Comparison of ENCODE assay signal across 9 mouse cellular contexts in the genomic region with DNA sequence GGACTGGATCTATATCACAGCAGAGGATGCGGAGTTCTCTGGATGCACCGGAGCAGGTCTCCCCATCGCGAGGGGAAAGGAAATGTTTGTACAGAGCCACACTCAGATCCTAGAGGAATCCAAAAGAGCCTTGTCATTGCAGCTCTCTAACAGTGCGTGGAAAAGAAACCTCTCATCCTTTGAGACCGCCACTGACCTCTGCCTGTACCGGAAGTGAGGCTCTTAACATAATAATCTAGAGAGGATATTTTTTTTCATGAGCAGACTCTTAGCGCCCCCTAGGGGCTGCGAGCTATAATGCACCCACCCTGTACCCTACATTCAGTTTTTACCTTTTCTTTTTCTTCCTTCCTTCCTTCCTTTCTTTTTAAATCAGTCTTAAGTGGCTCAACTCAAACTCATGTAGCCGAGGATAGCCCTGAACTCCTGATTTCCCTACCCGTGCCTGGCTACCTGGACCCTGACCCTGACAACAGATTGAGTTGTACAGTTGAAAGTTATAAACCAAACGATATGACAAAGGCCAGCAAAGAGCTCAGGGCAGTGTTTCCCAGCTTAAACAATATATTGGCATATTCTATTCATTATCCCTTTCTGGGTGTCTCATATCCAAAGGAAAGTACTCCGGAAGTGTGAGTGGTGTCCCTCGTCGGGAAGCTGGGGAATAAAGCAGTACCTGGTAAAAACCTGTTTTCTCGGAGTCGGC. TPM values are rescaled to one million over a fixed set of nuclear protein-coding genes. Genes with fewer than 3 reads are reported as not detected.
A peak's percentile ranks its signal among the peaks of the same experiment; 100 is the strongest.
DNase-seq lines count a peak whose midpoint lies in the region; ATAC-seq and TF ChIP-seq lines count a peak whose summit lies in the region.
"Had no signal": no experiment of that assay in that cellular context is flagged by ENCODE, and none has a peak within 500 bp of the region (broad histone marks: within the 10 kb centered on the region; RNA-seq: fewer than 3 reads in every experiment).

No protein-coding gene starts in this region.

- no peak overlapping the region for H3K4me3 ChIP-seq in hindbrain, embryonic 15.5 days
- H3K4me3 ChIP-seq in limb, embryonic 14.5 days (replicated peaks; ENCODE audit: low read length) = no peak overlapping the region
- H3K4me3 ChIP-seq in midbrain, postnatal 0 days (ENCODE audit: low read depth, low read length) = no peak overlapping the region
- H3K4me3 ChIP-seq: limb, embryonic 12.5 days had no signal

- ATAC-seq in frontal cortex, adult (ENCODE audit: low TSS enrichment) = 0 out of 2 replicates have a peak, but pooled peaks have one; percentile 19
- ATAC-seq in hindbrain, embryonic 15.5 days (ENCODE audit: low FRiP score, low read depth) = no peak
- ATAC-seq in limb, embryonic 14.5 days (ENCODE audit: low FRiP score, low read depth) = no peak
- ATAC-seq in midbrain, postnatal 0 days (ENCODE audit: low FRiP score) = no peak

- no peak for DNase-seq in frontal cortex, postnatal 10 days (ENCODE audit: low spot score in 2 of 2)
- peak; percentile 56 for DNase-seq in brain, embryonic 14.5 days (ENCODE audit: low read depth)
- peak; percentile 48 to 70 for DNase-seq in frontal cortex, postnatal 36 days (ENCODE audit: low spot score in 2 of 2)
- peak; percentile 51 for DNase-seq in limb, embryonic 14.5 days (ENCODE audit: low spot score)
- DNase-seq in midbrain, postnatal 0 days (ENCODE audit: low spot score) = peak; percentile 75
- DNase-seq in testis, postnatal 14 days (ENCODE audit: low spot score) = peak; percentile 37

- 59% methylated on average over 17 of the region's 17 CpGs for WGBS in hindbrain, embryonic 15.5 days
- 65% methylated on average over 17 of the region's 17 CpGs for WGBS in limb, embryonic 14.5 days
- 61% methylated on average over 17 of the region's 17 CpGs for WGBS in midbrain, postnatal 0 days

- no peaks in the 10 kb centered on the region for H3K9me3 ChIP-seq in hindbrain, embryonic 15.5 days
- H3K9me3 ChIP-seq in limb, embryonic 14.5 days (ENCODE audit: control insufficient read depth, low read length) = no peaks in the 10 kb centered on the region
- no peaks in the 10 kb centered on the region for H3K9me3 ChIP-seq in midbrain, postnatal 0 days (ENCODE audit: low read length)

- peak overlapping the region; percentile 52 for H3K27ac ChIP-seq in hindbrain, embryonic 15.5 days (replicated peaks)
- H3K27ac ChIP-seq in limb, embryonic 14.5 days (replicated peaks; ENCODE audit: low read depth, low read length) = no peak overlapping the region
- no peak overlapping the region for H3K27ac ChIP-seq in midbrain, postnatal 0 days (ENCODE audit: low read depth, low read length)
- H3K27ac ChIP-seq: limb, embryonic 12.5 days had no signal

- H3K27me3 ChIP-seq in hindbrain, embryonic 15.5 days = no peaks in the 10 kb centered on the region
- no peaks in the 10 kb centered on the region for H3K27me3 ChIP-seq in limb, embryonic 14.5 days (ENCODE audit: control insufficient read depth, insufficient read depth, low read length)
- no peaks in the 10 kb centered on the region for H3K27me3 ChIP-seq in midbrain, postnatal 0 days (ENCODE audit: insufficient read depth, low read length)
- H3K27me3 ChIP-seq: limb, embryonic 12.5 days had no signal

- TF ChIP-seq CTCF in brain, embryonic 14.5 days (IDR thresholded peaks at IDR 0.05; ENCODE audit: borderline replicate concordance, extremely low read depth, insufficient read depth, insufficient read length) = peak; percentile 65; the same call in 1 of the 2 replicates
- TF ChIP-seq CTCF in midbrain, postnatal 0 days (IDR thresholded peaks at IDR 0.05) = peak; percentile 80

- H3K9ac ChIP-seq in hindbrain, embryonic 15.5 days = no peak overlapping the region
- H3K9ac ChIP-seq in limb, embryonic 14.5 days (ENCODE audit: low read depth, low read length, severe bottlenecking) = no peak overlapping the region
- no peak overlapping the region for H3K9ac ChIP-seq in midbrain, postnatal 0 days (replicated peaks; ENCODE audit: low read length, poor library complexity, severe bottlenecking)
- H3K9ac ChIP-seq: limb, embryonic 12.5 days had no signal

- H3K4me2 ChIP-seq in hindbrain, embryonic 15.5 days = peak overlapping the region; percentile 37
- H3K4me2 ChIP-seq in limb, embryonic 14.5 days (replicated peaks; ENCODE audit: low read depth, low read length, severe bottlenecking) = no peak overlapping the region
- no peak overlapping the region; the same call in 1 of the 2 replicates for H3K4me2 ChIP-seq in midbrain, postnatal 0 days (ENCODE audit: low read depth, low read length, poor library complexity, severe bottlenecking)
- H3K4me2 ChIP-seq: limb, embryonic 12.5 days had no signal

- H3K36me3 ChIP-seq in hindbrain, embryonic 15.5 days = peaks cover 7% of the 10 kb centered on the region; the same call in 1 of the 2 replicates
- H3K36me3 ChIP-seq in limb, embryonic 14.5 days (ENCODE audit: control insufficient read depth, insufficient read depth, low read length) = peaks cover 22% of the 10 kb centered on the region
- H3K36me3 ChIP-seq in midbrain, postnatal 0 days (ENCODE audit: insufficient read depth, low read length) = no peaks in the 10 kb centered on the region

- TF ChIP-seq POLR2A in brain, embryonic 14.5 days (IDR thresholded peaks at IDR 0.05; ENCODE audit: borderline replicate concordance, extremely low read depth, insufficient read depth, insufficient read length, poor library complexity, severe bottlenecking) = no peak
- no peak for TF ChIP-seq POLR2A in limb, embryonic 14.5 days (IDR thresholded peaks at IDR 0.05; ENCODE audit: borderline replicate concordance, extremely low read depth, insufficient read depth, insufficient read length)

- H3K4me1 ChIP-seq in hindbrain, embryonic 15.5 days (replicated peaks) = peaks cover 31% of the 10 kb centered on the region
- H3K4me1 ChIP-seq in limb, embryonic 14.5 days (ENCODE audit: control insufficient read depth, insufficient read depth, low read length) = peaks cover 6% of the 10 kb centered on the region; the same call in 1 of the 2 replicates
- H3K4me1 ChIP-seq in midbrain, postnatal 0 days (ENCODE audit: insufficient read depth, low read length) = no peaks in the 10 kb centered on the region

RNA-seq across cellular contexts. Expression of a gene that starts 3.4 kb away (rescaled TPM):
- 15.1 and 15.2 TPM in 2 replicates for polyA plus RNA-seq in brain, embryonic 14.5 days (2012; rRNA removed)
- 16.4 and 17.7 TPM in 2 replicates for polyA plus RNA-seq in hindbrain, embryonic 15.5 days (2015; fragmentation: Nextera tagmentation; extraction: Ambion mirVana)
- 9.0 and 9.2 TPM in 2 replicates for polyA plus RNA-seq in limb, embryonic 14.5 days (2012; rRNA removed)
- 13.6 and 14.5 TPM in 2 replicates for polyA plus RNA-seq in limb, embryonic 14.5 days (2014; fragmentation: Nextera tagmentation; extraction: Ambion mirVana)
- total RNA-seq in midbrain, postnatal 0 days (2014; rRNA removed) = 11.7 and 12.4 TPM in 2 replicates
- polyA plus RNA-seq in midbrain, postnatal 0 days (2015; fragmentation: Nextera tagmentation; extraction: Ambion mirVana) = 12.6 and 14.6 TPM in 2 replicates

RNA-seq across cellular contexts. Expression of a gene that starts 13.6 kb away (rescaled TPM):
- 18.6 and 29.0 TPM in 2 replicates for polyA plus RNA-seq in brain, embryonic 14.5 days (2012; rRNA removed)
- polyA plus RNA-seq in hindbrain, embryonic 15.5 days (2015; fragmentation: Nextera tagmentation; extraction: Ambion mirVana) = 14.7 and 17.1 TPM in 2 replicates
- polyA plus RNA-seq in limb, embryonic 14.5 days (2012; rRNA removed) = 24.4 and 32.4 TPM in 2 replicates
- polyA plus RNA-seq in limb, embryonic 14.5 days (2014; fragmentation: Nextera tagmentation; extraction: Ambion mirVana) = 14.1 and 19.3 TPM in 2 replicates
- 20.2 and 24.1 TPM in 2 replicates for total RNA-seq in midbrain, postnatal 0 days (2014; rRNA removed)
- polyA plus RNA-seq in midbrain, postnatal 0 days (2015; fragmentation: Nextera tagmentation; extraction: Ambion mirVana) = 11.4 and 12.2 TPM in 2 replicates

RNA-seq across cellular contexts. Expression of a gene that starts 56.8 kb away (rescaled TPM):
- polyA plus RNA-seq in brain, embryonic 14.5 days (2012; rRNA removed) = 8.3 and 15.7 TPM in 2 replicates
- polyA plus RNA-seq in hindbrain, embryonic 15.5 days (2015; fragmentation: Nextera tagmentation; extraction: Ambion mirVana) = 42.2 and 48.7 TPM in 2 replicates
- polyA plus RNA-seq in limb, embryonic 14.5 days (2012; rRNA removed) = 0.21 and 0.27 TPM in 2 replicates
- 0.10 and 0.21 TPM in 2 replicates for polyA plus RNA-seq in limb, embryonic 14.5 days (2014; fragmentation: Nextera tagmentation; extraction: Ambion mirVana)
- 42.0 and 42.1 TPM in 2 replicates for total RNA-seq in midbrain, postnatal 0 days (2014; rRNA removed)
- 72.0 and 82.5 TPM in 2 replicates for polyA plus RNA-seq in midbrain, postnatal 0 days (2015; fragmentation: Nextera tagmentation; extraction: Ambion mirVana)

Comparison
In these comparisons a context has a peak if more than half of its experiments do, and no peak if none do; other contexts are left out.
1. DNase-seq: peak in brain, embryonic 14.5 days (single experiment), frontal cortex, postnatal 36 days (2 of 2), limb, embryonic 14.5 days (single experiment), midbrain, postnatal 0 days (single experiment) and testis, postnatal 14 days (single experiment); none in frontal cortex, postnatal 10 days (0 of 2).